Mouse (Mus musculus) testis, adult 2 months (tissue): ENCODE measurements around the gene Galk1. TPM values are rescaled to one million over a fixed set of nuclear protein-coding genes. Genes with fewer than 3 reads are reported as not detected.
A peak's percentile ranks its signal among the peaks of the same experiment; 100 is the strongest.

ENCODE experiments used
- H3K27ac ChIP-seq: fragments of 200-500 bp; 2 replicates; pipeline ENCODE4 v1.5.1; 2012; ENCODE audit warnings: low read depth, low read length; ENCODE audit not compliant: control insufficient read depth, insufficient read depth
- H3K27me3 ChIP-seq: fragments of 200-500 bp; 2 replicates; pipeline ENCODE4 v1.6.1; 2012; ENCODE audit warnings: mild to moderate bottlenecking, low read length, moderate library complexity; ENCODE audit not compliant: control insufficient read depth, insufficient read depth
- H3K36me3 ChIP-seq: fragments of 200-500 bp; 2 replicates; pipeline ENCODE4 v1.6.1; 2012; ENCODE audit warnings: mild to moderate bottlenecking, low read length; ENCODE audit not compliant: control insufficient read depth, insufficient read depth
- H3K4me1 ChIP-seq: fragments of 200-500 bp; 2 replicates; pipeline ENCODE4 v1.6.1; 2012; ENCODE audit warnings: low read length; ENCODE audit not compliant: control insufficient read depth, insufficient read depth
- H3K4me3 ChIP-seq: fragments of 200-500 bp; 2 replicates; pipeline ENCODE4 v1.5.1; 2012; ENCODE audit warnings: low read depth, mild to moderate bottlenecking, low read length, moderate library complexity, mixed read lengths; ENCODE audit not compliant: control insufficient read depth
- CTCF ChIP-seq: fragments of 200-500 bp; IDR thresholded peaks from 2 replicates; pipeline ENCODE4 v1.5.1; 2012; ENCODE audit warnings: low read depth, mild to moderate bottlenecking, inconsistent platforms, low read length, moderate library complexity; ENCODE audit not compliant: control insufficient read depth, insufficient read depth, insufficient replicate concordance
- POLR2A ChIP-seq: fragments of 200-500 bp; IDR thresholded peaks from 2 replicates; pipeline ENCODE4 v1.6.1; 2012; ENCODE audit warnings: low read depth, mild to moderate bottlenecking, inconsistent platforms, low read length, moderate library complexity; ENCODE audit not compliant: control insufficient read depth
- polyA plus RNA-seq: library from polyadenylated mRNA; depleted of rRNA; stranded (reverse); fragments of >200 nt; gene quantifications from 2 replicates; pipeline ENCODE4 v1.2.3, GENCODE M21; 2012

Gene Galk1
- polyA plus RNA-seq, 1 experiment, result 27.8 TPM

DNA sequence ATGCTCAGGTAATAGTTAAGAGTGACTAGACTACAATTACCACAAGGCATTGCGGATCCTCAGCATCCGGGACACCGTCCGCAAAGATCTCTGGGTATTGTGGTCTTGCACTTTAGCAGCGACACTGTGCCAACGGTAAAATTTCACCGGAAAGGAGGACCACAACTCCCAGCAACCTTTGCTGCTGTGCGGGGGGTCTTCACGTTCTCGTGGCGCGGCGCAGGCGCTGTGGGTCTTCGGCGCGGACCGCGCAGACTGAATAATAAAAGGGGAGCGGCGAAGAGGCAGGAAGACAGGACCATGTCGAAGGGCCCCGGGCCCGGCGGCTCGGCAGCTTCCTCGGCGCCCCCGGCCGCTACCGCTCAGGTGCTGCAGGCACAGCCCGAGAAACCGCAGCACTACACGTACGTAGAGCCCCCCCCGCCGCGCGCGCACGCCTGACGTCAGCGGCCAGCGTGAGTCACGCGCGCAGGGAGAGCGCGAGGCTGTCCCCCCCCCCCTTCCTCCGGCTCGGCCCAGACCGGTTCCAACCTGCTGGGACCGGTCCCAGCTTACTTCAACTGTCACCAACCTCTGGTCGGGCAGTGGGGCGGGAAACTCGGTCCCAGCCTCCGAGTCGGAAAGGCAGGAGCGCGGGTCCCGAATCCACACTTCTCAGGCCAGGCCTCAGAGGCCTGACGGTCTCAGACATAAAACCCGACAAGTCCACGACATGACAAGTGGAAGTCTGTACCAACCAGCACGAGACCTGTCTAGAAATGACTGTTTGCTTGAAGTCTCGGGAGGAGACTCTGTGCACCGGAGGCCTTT, 17.8 kb upstream of the Galk1 start, which contains the start of gene Unk:
Gene Unk, plus strand, starts transcription at position 235 of the 810 bp plus-strand sequence.
- H3K27me3 ChIP-seq, result no peaks in the 10 kb centered on the region
- TF ChIP-seq POLR2A, result peak; percentile 97
- no peak for TF ChIP-seq CTCF
- peaks cover 7% of the 10 kb centered on the region for H3K4me1 ChIP-seq
- peak within 1 kb of the TSS; percentile 90 for H3K4me3 ChIP-seq
- no peaks in the 10 kb centered on the region for H3K36me3 ChIP-seq
- H3K27ac ChIP-seq, result peak within 1 kb of the TSS; percentile 99

- Histone ChIP-seq H3K4me1 (peaks cover 7% of the 10 kb centered on the region), H3K4me3 (peak overlapping the region; percentile 90), H3K27ac (peak overlapping the region; percentile 99), H3K27me3 (no peaks in the 10 kb centered on the region), H3K36me3 (no peaks in the 10 kb centered on the region)
- TF ChIP-seq POLR2A, result no peak
These were observed 16.8 kb upstream of the Galk1 start for GRCm38 (mm10) chr11:116029086-116029865.

- Histone ChIP-seq H3K27ac (no peak overlapping the region), H3K4me1 (peaks cover 7% of the 10 kb centered on the region)
These were observed 15.8 kb upstream of the Galk1 start for GRCm38 (mm10) chr11:116028177-116028865.

GRCm38 (mm10) chr11:116027756-116028155, 15.2 kb upstream of the Galk1 start, which contains the start of gene H3f3b:
Gene H3f3b (minus strand): TSS chr11:116027962.
- no peak for TF ChIP-seq CTCF
- TF ChIP-seq POLR2A, result no peak
- Histone ChIP-seq H3K36me3 (peaks cover 3% of the 10 kb centered on the region; the same call in 1 of the 2 replicates), H3K27me3 (no peaks in the 10 kb centered on the region), H3K27ac (no peak within 1 kb of the TSS), H3K4me1 (peaks cover 6% of the 10 kb centered on the region), H3K4me3 (peak within 1 kb of the TSS; percentile 2; the same call in 1 of the 2 replicates)

More at GRCm38 (mm10) chr11:116028177-116028865, 15.8 kb upstream of the Galk1 start:
- Histone ChIP-seq H3K4me3 (peak overlapping the region; percentile 2; the same call in 1 of the 2 replicates), H3K27me3 (no peaks in the 10 kb centered on the region), H3K36me3 (peaks cover 3% of the 10 kb centered on the region; the same call in 1 of the 2 replicates)
- TF ChIP-seq POLR2A (no peak), CTCF (no peak)

DNA sequence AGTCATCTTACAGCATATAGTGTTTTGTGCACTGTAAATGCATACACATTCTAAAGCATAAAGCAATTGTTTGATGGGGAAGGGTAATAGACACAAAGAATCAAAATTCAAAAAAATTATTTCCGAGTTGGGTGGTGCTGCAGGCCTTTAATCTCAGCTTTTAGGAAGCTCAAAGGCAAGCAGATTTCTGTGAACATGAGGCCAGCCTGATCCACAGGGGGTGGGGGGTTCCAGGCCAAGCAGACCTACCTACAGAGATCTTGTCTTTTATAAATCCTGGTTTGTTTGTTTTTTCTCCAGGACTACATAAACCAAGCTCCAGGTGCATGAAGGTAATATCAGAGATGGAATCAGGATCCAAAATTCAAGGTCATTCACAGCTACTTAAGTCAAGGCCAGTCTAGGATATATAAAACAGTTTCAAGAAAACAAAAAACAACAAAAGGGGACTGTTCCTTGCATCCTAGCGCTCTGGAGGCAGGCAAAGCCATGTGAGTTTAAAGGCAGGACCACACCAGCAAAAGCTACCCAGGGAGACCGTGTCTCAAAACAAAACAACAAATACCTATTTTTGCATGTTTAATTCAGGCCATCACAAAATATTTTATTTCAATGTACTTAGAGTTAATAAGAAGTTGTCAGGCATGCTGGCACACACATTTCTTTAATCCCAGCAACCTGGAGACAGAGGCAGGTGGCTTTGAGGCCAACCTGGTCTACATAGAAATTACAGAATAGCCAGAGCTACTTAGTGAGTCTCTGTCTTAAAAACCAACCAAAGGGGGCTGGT, 12.7 kb upstream of the Galk1 start:
- Histone ChIP-seq H3K27me3 (no peaks in the 10 kb centered on the region), H3K36me3 (peaks cover 3% of the 10 kb centered on the region; the same call in 1 of the 2 replicates), H3K27ac (no peak overlapping the region), H3K4me3 (no peak overlapping the region), H3K4me1 (no peaks in the 10 kb centered on the region)
- TF ChIP-seq POLR2A, result no peak
- no peak for TF ChIP-seq CTCF

GRCm38 (mm10) chr11:116024356-116024808, 11.9 kb upstream of the Galk1 start:
- Histone ChIP-seq H3K27me3 (no peaks in the 10 kb centered on the region), H3K36me3 (peaks cover 3% of the 10 kb centered on the region; the same call in 1 of the 2 replicates), H3K4me3 (peak overlapping the region; percentile 91), H3K27ac (peak overlapping the region; percentile 99), H3K4me1 (no peaks in the 10 kb centered on the region)
- TF ChIP-seq POLR2A, result peak; percentile 100
- no peak for TF ChIP-seq CTCF
